Mouse (Mus musculus) thymus, adult 18-20 months (tissue): ENCODE results near the gene Fyb.
A peak's percentile ranks its signal among the peaks of the same experiment; 100 is the strongest.

Source experiments
- DNase-seq, 2 experiments: peaks; one replicate each; pipeline ENCODE4 v3.0.0; 2022; ENCODE audit warnings: mixed read lengths in 2 of 2

Gene Fyb

DNA sequence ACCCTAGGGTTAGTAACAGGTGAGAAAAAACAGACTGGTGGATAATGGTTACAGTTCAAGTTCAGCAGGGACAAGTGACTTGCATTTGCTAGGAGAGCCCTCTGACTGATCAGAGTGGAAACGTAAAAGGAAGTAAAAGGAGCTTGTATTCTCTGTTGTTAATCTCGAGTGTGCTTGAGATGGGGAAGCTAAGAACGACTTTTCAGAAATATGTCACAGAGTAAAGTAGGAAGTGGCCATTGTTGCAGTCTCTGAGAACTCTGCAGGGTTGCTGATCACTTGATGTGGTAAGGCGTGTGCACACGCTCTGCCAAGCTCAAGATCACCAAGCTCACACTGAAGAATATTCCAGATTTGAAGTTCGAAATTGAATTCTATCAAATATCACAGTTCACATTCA is 78.7 kb downstream of the Fyb start:
- no peak for DNase-seq

DNA sequence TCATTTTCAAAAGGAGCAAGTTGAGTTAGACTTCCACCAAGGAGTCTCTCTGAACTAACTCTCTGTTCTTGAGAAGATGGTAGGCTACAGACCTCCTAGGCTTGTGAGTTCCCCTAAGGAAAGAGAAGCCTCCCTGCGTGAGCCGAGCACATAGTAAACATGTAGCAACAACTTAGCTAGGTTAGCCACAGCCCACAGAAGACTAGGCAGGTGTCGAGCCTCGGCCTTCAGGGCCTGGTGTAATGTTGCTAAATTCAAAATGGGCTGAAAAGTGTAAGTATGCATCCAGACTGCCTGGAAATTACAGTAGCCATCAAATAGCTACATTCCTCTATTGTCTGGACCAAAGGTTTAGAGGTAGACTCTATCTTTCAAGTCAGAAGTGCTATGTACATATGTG is 79.3 kb downstream of the Fyb start:
- peak in 1 of 2 experiments; percentile 50 for DNase-seq

DNA sequence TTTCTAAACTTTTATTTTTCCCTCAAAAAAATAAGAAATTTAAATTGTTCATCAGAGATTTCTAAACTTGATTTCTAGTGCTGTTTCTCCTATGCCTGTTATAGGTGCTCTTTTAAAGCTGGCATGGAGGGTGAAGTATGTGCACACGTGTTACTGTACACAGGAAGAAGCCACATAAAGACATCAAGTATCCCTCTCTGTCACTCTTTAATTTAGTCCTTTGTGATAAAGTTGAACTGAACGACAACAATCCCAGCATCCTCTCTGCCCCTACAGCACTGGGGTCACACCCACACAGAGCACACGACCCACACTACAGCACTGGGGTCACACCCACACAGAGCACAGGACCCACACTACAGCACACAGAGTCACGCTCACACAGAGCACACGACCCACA is 88.0 kb downstream of the Fyb start:
- no peak for DNase-seq

DNA sequence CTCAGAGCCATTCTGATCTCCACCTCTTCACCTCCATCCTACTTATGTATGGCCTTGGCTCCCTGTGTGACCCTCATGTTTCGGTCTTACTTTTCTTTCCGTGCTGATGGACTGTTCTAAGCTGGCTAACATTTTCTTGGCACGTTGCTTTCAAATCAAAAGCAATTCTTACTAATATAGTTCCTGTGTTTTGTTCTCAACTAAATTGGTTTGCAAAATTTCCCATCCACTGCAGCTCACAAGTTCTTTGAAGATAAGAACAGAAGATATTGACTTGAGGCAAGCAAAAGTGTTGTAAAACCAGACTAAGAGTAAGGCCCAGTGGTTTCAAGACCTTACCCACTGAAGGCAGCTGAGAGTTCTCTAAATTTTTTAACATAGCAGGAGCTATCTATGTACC is 90.2 kb downstream of the Fyb start:
- DNase-seq = no peak

DNA sequence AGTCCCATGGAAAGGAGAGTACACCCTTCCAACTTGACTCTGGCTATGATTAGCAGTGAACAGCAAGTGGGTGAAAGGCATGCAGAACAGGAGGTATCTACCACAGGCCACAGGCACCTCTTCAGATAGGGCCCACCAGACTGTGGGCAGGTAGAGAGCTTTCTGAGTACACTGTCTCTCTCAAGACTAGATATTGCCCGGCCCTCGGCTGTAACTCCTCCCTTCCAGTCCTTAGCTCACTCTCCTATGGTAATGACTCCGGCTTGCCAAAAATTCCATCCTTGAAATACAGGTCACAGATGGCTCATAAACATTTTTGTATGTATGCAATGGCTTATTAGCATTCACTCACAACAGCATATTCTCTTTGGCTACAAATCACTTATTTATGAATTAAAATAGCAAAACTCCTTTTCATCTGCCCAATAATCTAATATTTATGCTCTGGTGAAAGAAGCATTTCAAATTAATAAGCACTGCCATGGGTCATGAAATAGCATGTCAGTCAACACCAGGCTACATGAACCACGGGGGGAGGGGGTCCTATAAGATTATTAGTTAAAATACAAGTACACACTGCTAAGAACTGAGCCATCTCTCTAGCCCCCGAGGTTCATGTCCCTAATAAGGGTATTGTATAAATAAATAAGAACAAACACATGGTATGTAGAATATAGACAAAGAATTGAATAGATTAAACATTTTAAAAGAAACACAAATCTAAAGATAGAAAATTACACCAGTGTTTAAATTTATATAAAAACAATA is 93.9 kb downstream of the Fyb start:
- no peak for DNase-seq

- no peak for DNase-seq
These were observed 97.1 kb downstream of the Fyb start for GRCm38 (mm10) chr15:6619558-6620316.

GRCm38 (mm10) chr15:6622512-6622911 is 99.9 kb downstream of the Fyb start:
- DNase-seq = peak; percentile 46 to 59

DNA sequence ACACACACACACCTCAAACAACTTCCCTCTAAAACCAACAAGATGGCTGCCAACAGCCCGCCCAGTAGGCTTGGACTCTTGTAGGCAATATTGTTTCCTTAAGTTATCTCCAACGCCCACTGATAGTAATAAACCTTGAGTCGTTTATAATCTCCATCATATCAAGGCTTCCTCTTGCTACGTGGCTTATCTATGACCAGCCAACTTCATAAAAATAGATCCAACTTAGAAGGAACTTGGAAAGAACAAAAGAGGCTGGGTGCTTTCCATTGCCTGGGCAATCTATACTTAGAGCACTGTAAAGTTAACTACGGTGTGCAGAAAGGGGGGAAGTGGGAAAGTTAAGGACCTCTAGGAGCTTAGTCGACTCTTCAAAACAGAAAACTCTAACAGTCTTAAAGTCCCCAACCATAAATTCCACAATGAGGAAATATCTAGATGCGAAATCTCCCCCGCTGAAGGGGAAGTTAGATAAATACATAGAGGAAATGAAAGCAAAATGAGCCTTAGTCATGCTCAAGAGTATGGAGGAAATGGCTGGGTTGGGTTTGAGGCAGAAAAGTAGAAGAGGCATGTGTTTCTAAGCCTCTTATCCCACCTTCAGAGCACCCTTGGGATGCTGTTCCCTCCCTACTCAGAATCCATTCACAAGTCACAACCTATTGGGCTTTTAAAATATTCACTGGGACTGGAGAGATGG is 101.0 kb downstream of the Fyb start:
- no peak for DNase-seq

- DNase-seq = peak in 1 of 2 experiments; percentile 53
These were observed 101.9 kb downstream of the Fyb start for GRCm38 (mm10) chr15:6624365-6625182.

GRCm38 (mm10) chr15:6625607-6626033 is 103.0 kb downstream of the Fyb start:
- peak in 1 of 2 experiments; percentile 40 for DNase-seq

- no peak for DNase-seq
These were observed 103.5 kb downstream of the Fyb start for GRCm38 (mm10) chr15:6626123-6626522.

- no peak for DNase-seq
These were observed 105.9 kb downstream of the Fyb start for GRCm38 (mm10) chr15:6628431-6629077.

GRCm38 (mm10) chr15:6629174-6629573 is 106.5 kb downstream of the Fyb start:
- DNase-seq = no peak

DNA sequence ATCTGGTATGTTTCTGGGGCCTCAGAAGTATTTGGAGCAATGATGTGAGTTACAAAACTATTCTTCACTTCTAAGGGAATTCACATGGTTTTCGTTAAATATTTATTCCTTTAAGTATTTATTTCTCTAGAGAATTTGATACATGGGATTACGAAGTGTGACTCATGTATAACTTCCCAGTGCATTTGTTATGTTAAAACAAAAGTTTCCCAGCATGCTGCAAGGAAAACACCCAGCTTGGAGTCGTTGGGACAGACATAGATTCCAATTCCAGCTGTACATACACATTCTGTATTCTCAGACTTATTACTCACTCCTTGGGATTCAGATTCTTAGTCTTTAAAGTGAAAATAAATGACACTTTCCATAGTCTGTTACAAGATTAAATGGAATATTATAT is 112.8 kb downstream of the Fyb start:
- no peak for DNase-seq

DNA sequence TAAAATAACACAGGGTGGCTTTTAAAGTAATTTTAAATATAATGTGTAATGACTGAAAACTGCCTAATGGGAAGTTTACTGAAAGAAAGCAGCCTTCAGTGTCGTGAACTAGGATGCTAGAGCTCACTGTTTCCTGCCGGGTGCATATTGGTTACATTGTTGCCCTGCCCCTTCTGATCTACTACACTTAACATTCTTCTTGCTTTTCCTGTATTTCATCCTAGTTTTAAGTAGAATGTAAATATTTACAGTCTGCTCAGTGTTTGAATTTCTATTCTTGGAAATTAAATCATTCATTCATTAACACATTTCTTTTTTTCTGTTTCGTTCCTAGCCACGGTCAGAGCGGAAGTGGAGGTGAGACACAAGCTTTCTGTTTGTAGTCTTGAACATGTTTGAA is 119.6 kb downstream of the Fyb start:
- DNase-seq = no peak

- DNase-seq = no peak
These were observed 122.8 kb downstream of the Fyb start for GRCm38 (mm10) chr15:6645498-6645897.

- DNase-seq = no peak
These were observed 124.4 kb downstream of the Fyb start for GRCm38 (mm10) chr15:6647066-6647465.

DNA sequence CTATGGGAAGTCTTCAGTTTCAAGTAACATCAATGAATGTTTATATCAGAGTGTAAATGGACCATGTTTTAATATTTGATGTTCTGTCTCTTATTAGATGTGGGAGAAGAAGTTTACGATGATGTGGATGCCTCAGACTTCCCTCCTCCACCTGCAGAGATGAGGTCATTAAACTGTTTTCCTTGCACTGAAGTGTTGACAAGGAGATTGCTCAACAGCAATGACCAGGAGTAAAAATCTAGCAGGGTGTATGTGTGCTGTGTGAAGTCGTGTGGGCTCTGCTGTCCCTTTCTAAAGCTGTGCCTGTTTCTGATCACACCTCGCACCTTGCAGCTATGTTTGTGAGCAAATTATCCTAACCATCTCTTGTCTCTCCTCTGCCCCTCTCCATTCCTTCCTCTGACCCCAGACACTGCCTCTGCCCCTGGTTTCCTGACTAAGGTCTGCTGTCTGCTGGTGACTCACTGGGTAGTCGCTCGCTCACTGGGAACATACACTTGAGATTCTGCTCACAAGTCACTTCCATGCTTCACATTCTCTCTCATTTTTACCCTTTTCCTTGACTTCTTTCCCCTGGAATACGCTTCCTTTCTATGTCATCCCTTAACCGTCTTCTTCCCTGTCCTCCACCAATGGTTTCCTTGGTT is 126.2 kb downstream of the Fyb start:
- DNase-seq = no peak

- DNase-seq = no peak
These were observed 130.4 kb downstream of the Fyb start for GRCm38 (mm10) chr15:6653046-6653445.

GRCm38 (mm10) chr15:6658081-6658480 is 135.4 kb downstream of the Fyb start:
- no peak for DNase-seq

GRCm38 (mm10) chr15:6661951-6662350 is 139.3 kb downstream of the Fyb start:
- DNase-seq = no peak

DNA sequence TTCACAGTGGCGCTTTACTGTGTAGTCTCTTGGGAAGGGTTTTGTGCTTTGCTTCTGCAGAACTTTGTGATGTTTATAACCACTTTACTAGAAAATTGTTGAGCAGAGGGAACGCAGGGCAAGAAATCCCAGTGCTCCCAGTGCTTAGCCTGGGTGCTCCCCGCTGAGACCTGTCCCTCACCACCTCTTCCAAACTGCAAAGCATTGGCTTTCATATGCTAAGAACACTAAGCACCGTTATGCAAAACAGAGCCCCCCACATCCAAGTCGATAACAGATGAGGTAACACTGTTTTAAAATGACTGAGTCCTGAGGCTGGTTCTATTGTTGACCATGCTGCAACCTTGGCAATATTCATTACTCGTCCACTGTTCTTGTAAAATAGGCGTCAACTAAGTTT is 141.3 kb downstream of the Fyb start:
- no peak for DNase-seq
